Mouse (Mus musculus): ENCODE data around the gene Slc27a3. TPM values are rescaled to one million over a fixed set of nuclear protein-coding genes. Genes with fewer than 3 reads are reported as not detected.

Gene Slc27a3
- polyA plus RNA-seq, 1 experiment from 2014 or later: 44.3 TPM

DNA sequence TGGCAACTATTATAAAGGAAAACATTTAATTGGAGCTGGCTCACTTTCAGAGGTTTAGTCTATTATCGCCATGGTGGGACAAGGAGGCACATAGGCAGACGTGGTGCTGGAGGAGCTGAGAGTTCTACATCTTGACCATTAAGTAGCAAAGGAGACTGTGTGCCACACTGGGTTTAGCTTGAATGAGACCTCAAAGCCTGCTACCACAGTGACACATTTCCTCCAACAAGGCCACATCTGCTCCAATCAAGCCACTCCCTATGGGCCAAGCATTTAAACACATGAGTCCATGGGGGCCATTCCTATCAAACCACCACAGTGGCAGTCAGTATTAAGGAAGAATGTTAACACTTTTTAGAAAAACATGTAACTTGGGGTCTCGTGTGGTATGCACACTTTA is 51.5 kb downstream of the Slc27a3 start:
- Histone ChIP-seq H3K9me3 (no peaks in the 10 kb centered on the region), H3K27me3 (no peaks in the 10 kb centered on the region), H3K4me1 (no peaks in the 10 kb centered on the region), H3K9ac (no peak overlapping the region), H3K4me2 (no peak overlapping the region), H3K36me3 (peaks cover 14% of the 10 kb centered on the region), H3K4me3 (no peak overlapping the region), H3K27ac (no peak overlapping the region)
- ATAC-seq (ENCODE audit: insufficient number of reproducible peaks, insufficient read depth, low FRiP score, low TSS enrichment, low read depth): no peak
- WGBS: 76% methylated on average over 3 of the region's 3 CpGs

DNA sequence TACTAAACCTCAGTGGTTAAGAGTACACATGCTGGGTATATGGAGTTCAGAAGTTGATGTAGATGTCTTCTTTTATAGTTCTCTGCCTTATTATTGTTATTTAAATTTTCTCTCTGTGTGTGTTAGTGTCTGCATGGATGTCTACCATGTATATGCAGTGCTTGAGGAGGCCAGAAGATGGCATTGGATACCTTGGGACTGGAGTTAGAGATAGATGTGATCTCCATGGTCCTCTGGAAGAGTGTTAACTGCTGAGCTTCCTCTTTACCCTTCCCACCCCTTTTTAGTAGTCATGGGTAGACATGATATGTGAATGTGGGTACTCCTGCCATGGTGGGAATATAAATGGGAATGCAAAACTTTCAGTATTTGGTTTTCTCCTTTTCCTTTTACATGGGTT is 54.2 kb downstream of the Slc27a3 start:
- Histone ChIP-seq H3K4me1 (no peaks in the 10 kb centered on the region), H3K4me2 (no peak overlapping the region), H3K27me3 (no peaks in the 10 kb centered on the region), H3K9me3 (no peaks in the 10 kb centered on the region), H3K4me3 (no peak overlapping the region), H3K27ac (no peak overlapping the region), H3K36me3 (no peaks in the 10 kb centered on the region), H3K9ac (no peak overlapping the region)
- ATAC-seq (ENCODE audit: insufficient number of reproducible peaks, insufficient read depth, low FRiP score, low TSS enrichment, low read depth): no peak

Other genes starting within 250 kb of the Slc27a3 start
- 1,327 and 1,965 TPM in 2 replicates for gene Rps27, start 176.3 kb downstream of the Slc27a3 start, polyA plus RNA-seq (2015; fragmentation: Nextera tagmentation; extraction: Ambion mirVana)
- gene Rab13, start 176.2 kb downstream of the Slc27a3 start, polyA plus RNA-seq (2015; fragmentation: Nextera tagmentation; extraction: Ambion mirVana): 35.4 and 38.9 TPM in 2 replicates
- 107 and 113 TPM in 2 replicates for gene Jtb, start 158.3 kb downstream of the Slc27a3 start, polyA plus RNA-seq (2015; fragmentation: Nextera tagmentation; extraction: Ambion mirVana)
- gene Creb3l4, start 146.4 kb downstream of the Slc27a3 start, polyA plus RNA-seq (2015; fragmentation: Nextera tagmentation; extraction: Ambion mirVana): 8.9 and 9.1 TPM in 2 replicates
- gene Slc39a1, start 141.8 kb downstream of the Slc27a3 start, polyA plus RNA-seq (2015; fragmentation: Nextera tagmentation; extraction: Ambion mirVana): 86.2 and 92.6 TPM in 2 replicates
- gene Crtc2, start 135.8 kb downstream of the Slc27a3 start, polyA plus RNA-seq (2015; fragmentation: Nextera tagmentation; extraction: Ambion mirVana): 25.9 and 26.9 TPM in 2 replicates
- gene Dennd4b, start 124.8 kb downstream of the Slc27a3 start, polyA plus RNA-seq (2015; fragmentation: Nextera tagmentation; extraction: Ambion mirVana): 4.9 and 5.6 TPM in 2 replicates
- gene Gatad2b, start 96.8 kb downstream of the Slc27a3 start, polyA plus RNA-seq (2015; fragmentation: Nextera tagmentation; extraction: Ambion mirVana): 19.0 and 24.5 TPM in 2 replicates
- 31.0 and 31.1 TPM in 2 replicates for gene Ints3, start 43.7 kb upstream of the Slc27a3 start, polyA plus RNA-seq (2015; fragmentation: Nextera tagmentation; extraction: Ambion mirVana)
- 2.8 and 5.0 TPM in 2 replicates for gene Npr1, start 75.9 kb upstream of the Slc27a3 start, polyA plus RNA-seq (2015; fragmentation: Nextera tagmentation; extraction: Ambion mirVana)
- gene Ilf2, start 86.2 kb upstream of the Slc27a3 start, polyA plus RNA-seq (2015; fragmentation: Nextera tagmentation; extraction: Ambion mirVana): 265 and 286 TPM in 2 replicates
- gene Snapin, start 101.1 kb upstream of the Slc27a3 start, polyA plus RNA-seq (2015; fragmentation: Nextera tagmentation; extraction: Ambion mirVana): 85.5 and 100 TPM in 2 replicates
- gene Chtop, start 119.6 kb upstream of the Slc27a3 start, polyA plus RNA-seq (2015; fragmentation: Nextera tagmentation; extraction: Ambion mirVana): 187 and 195 TPM in 2 replicates
- 13.5 and 16.5 TPM in 2 replicates for gene S100a1, start 124.5 kb upstream of the Slc27a3 start, polyA plus RNA-seq (2015; fragmentation: Nextera tagmentation; extraction: Ambion mirVana)
- 24.2 and 26.7 TPM in 2 replicates for gene S100a13, start 124.5 kb upstream of the Slc27a3 start, polyA plus RNA-seq (2015; fragmentation: Nextera tagmentation; extraction: Ambion mirVana)
- 22.7 and 25.5 TPM in 2 replicates for gene S100a14, start 136.9 kb upstream of the Slc27a3 start, polyA plus RNA-seq (2015; fragmentation: Nextera tagmentation; extraction: Ambion mirVana)
- 95.0 and 96.5 TPM in 2 replicates for gene S100a16, start 147.3 kb upstream of the Slc27a3 start, polyA plus RNA-seq (2015; fragmentation: Nextera tagmentation; extraction: Ambion mirVana)
- 0.44 and 0.62 TPM in 2 replicates for gene S100a3, start 170.6 kb upstream of the Slc27a3 start, polyA plus RNA-seq (2015; fragmentation: Nextera tagmentation; extraction: Ambion mirVana)
- not detected in 2 replicates for gene S100a2, start 200.3 kb upstream of the Slc27a3 start, polyA plus RNA-seq (2015; fragmentation: Nextera tagmentation; extraction: Ambion mirVana)
- gene Gm42674, start 212.0 kb upstream of the Slc27a3 start, polyA plus RNA-seq (2015; fragmentation: Nextera tagmentation; extraction: Ambion mirVana): not detected in 2 replicates
- 18.8 and 19.2 TPM in 2 replicates for gene S100a4, start 213.8 kb upstream of the Slc27a3 start, polyA plus RNA-seq (2015; fragmentation: Nextera tagmentation; extraction: Ambion mirVana)
- gene S100a5, start 218.6 kb upstream of the Slc27a3 start, polyA plus RNA-seq (2015; fragmentation: Nextera tagmentation; extraction: Ambion mirVana): not detected in 2 replicates
- gene S100a6, start 222.9 kb upstream of the Slc27a3 start, polyA plus RNA-seq (2015; fragmentation: Nextera tagmentation; extraction: Ambion mirVana): 89.9 and 97.9 TPM in 2 replicates

Measured in embryonic facial prominence, embryonic 13.5 days (tissue).